Mouse (Mus musculus): ENCODE results near the gene Atr.

GRCm38 (mm10) chr9:95932855-95933254 is 75.5 kb downstream of the Atr start:
- no peak for TF ChIP-seq MAFK (IDR thresholded peaks at IDR 0.05; ENCODE audit: insufficient read depth, low read depth, low read length)
- no peak for TF ChIP-seq HCFC1 (IDR thresholded peaks at IDR 0.05; ENCODE audit: borderline replicate concordance, insufficient read depth, low read length)
